Mouse (Mus musculus) C2C12 (cell line): ENCODE results near the gene Plk5. TPM values are rescaled to one million over a fixed set of nuclear protein-coding genes. Genes with fewer than 3 reads are reported as not detected.
A peak's percentile ranks its signal among the peaks of the same experiment; 100 is the strongest.

Source experiments
- H3K27me3 ChIP-seq: one replicate; pipeline ENCODE4 v1.6.1; 2011; ENCODE audit not compliant: control insufficient read depth, insufficient read depth, insufficient read length
- H3K36me3 ChIP-seq: one replicate; pipeline ENCODE4 v1.6.1; 2011; ENCODE audit not compliant: control insufficient read depth, insufficient read depth
- H3K4me3 ChIP-seq: one replicate; pipeline ENCODE4 v1.5.1; 2011; ENCODE audit warnings: mild to moderate bottlenecking, control low read depth; ENCODE audit not compliant: poor library complexity, insufficient read depth, severe bottlenecking
- H3K79me2 ChIP-seq: one replicate; pipeline ENCODE4 v1.6.1; 2011; ENCODE audit not compliant: control insufficient read depth, insufficient read depth
- H3K79me3 ChIP-seq: one replicate; pipeline ENCODE4 v1.6.1; 2011; ENCODE audit warnings: low read depth, control low read depth
- H3ac ChIP-seq: one replicate; pipeline ENCODE3; 2011; ENCODE audit warnings: low read depth; ENCODE audit not compliant: control insufficient read depth, insufficient read length
- CEBPB ChIP-seq: IDR thresholded peaks from one replicate; pipeline ENCODE4 v1.6.1; 2011; ENCODE audit warnings: low read depth, mild to moderate bottlenecking, control low read depth, moderate library complexity
- CTCF ChIP-seq: IDR thresholded peaks from one replicate; pipeline ENCODE4 v1.5.1; 2011; ENCODE audit not compliant: control insufficient read depth, insufficient read depth, insufficient read length
- FOSL1 ChIP-seq: IDR thresholded peaks from one replicate; pipeline ENCODE4 v1.8.0; 2011; ENCODE audit warnings: mild to moderate bottlenecking, low read length; ENCODE audit not compliant: poor library complexity, insufficient read depth, severe bottlenecking
- MAX ChIP-seq: IDR thresholded peaks from one replicate; pipeline ENCODE4 v1.6.1; 2011; ENCODE audit warnings: mild to moderate bottlenecking, control low read depth
- MYOD1 ChIP-seq: IDR thresholded peaks from one replicate; pipeline ENCODE4 v1.6.1; 2011; ENCODE audit warnings: low read depth; ENCODE audit not compliant: control insufficient read depth, insufficient read length
- MYOG ChIP-seq: IDR thresholded peaks from one replicate; pipeline ENCODE4 v1.6.1; 2011; ENCODE audit not compliant: control insufficient read depth, insufficient read length; ENCODE audit errors: extremely low read depth
- USF1 ChIP-seq: IDR thresholded peaks from one replicate; pipeline ENCODE4 v1.6.1; 2011; ENCODE audit warnings: low read depth, mild to moderate bottlenecking, control low read depth, moderate library complexity
- polyA plus RNA-seq: library from polyadenylated mRNA; unstranded; fragments of >200 nt; fragmentation: generic; extraction: Trizol; gene quantifications from one replicate; pipeline ENCODE4 v1.2.1, GENCODE M21; 2012; ENCODE audit warnings: missing spikeins

Gene Plk5
- polyA plus RNA-seq, 1 experiment = not detected

DNA sequence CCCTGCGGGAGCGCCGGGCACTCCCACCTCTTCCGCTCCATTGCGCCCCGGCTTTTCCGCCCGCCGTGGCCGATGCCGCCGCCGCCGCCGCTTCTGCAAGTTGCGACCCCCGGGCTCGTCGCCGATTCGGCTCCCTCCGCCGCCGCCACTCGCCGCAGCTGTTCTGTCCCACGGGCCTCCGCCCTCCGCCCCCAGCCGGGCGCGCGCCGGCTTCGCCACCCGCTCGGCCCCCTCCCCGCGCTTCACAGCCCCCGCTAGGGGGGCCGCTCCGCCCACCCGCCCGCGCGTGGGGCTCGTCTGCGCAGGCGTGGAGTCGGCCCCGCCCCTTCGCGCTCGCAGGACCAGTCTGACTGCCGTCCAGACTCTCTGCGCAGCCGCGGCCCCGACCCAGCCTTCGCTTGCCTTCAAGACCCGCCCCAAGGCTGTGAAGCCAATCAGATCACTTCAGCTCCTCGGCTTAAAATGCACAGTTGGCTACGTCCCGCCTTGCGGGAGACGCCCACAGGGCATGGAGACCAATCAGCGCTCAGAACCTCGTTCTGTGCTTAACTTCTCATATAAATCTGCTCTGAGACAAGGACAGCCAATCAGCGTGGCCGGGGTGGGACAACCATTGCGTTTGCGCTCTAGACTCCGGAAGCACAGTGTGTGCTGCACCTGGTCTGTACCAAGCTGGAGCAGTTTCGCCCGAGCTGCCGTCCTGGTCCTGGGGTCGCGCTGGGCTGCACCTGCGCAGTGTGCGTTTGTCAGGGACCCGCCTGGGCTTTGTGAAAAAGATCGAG is 43.1 kb downstream of the Plk5 start, which contains the start of gene Mbd3:
Gene Mbd3 (minus strand): TSS at position 360 of the 782 bp plus-strand sequence.
- Histone ChIP-seq H3K4me3 (peak within 1 kb of the TSS; percentile 65), H3K36me3 (peaks cover 62% of the 10 kb centered on the region), H3ac (peak within 1 kb of the TSS; percentile 76), H3K79me3 (peaks cover 37% of the 10 kb centered on the region), H3K79me2 (peaks cover 54% of the 10 kb centered on the region), H3K27me3 (no peaks in the 10 kb centered on the region)
- TF ChIP-seq MYOD1 = peak; percentile 16
- TF ChIP-seq USF1 = no peak

DNA sequence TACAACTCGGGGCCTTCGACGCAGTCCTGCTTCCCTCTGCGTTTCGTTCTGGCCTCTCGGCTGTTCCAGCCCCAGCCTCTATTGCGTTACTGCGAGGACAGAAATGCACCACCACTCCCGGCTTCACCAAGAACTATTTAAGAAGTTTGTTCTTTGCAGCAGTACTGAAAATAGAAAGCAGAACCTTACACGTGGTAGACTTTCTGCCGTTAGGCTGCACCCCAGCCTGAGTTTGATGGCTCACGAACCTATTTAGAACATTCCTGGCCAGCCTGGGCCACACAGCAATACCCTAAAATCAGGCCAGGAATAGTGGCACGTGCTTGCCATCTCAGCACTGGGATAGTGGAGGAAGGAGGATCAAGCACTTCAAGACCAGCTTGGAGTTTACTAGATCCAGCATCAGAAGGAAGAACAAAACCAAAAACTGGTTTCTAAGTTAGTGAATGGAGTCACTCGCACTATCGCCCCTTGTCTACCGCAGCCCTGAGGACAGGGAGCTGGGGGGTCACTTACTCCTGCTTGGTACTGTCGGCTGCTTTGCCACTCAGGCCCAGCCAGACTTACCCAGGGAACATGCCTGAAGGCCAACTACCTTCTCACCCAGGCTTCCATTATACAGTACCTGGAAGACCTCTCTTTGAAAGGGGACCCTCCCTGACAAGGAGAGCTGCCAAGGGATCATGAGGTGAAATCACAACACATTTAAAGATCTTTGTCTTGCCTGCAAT is 43.9 kb downstream of the Plk5 start:
- Histone ChIP-seq H3K79me2 (peaks cover 55% of the 10 kb centered on the region), H3K27me3 (no peaks in the 10 kb centered on the region), H3K36me3 (peaks cover 54% of the 10 kb centered on the region), H3K79me3 (peaks cover 45% of the 10 kb centered on the region), H3ac (peak overlapping the region; percentile 58), H3K4me3 (peak overlapping the region; percentile 41)
- TF ChIP-seq CTCF (no peak), USF1 (no peak), CEBPB (no peak), MYOD1 (no peak), MAX (no peak), MYOG (no peak), FOSL1 (no peak)

DNA sequence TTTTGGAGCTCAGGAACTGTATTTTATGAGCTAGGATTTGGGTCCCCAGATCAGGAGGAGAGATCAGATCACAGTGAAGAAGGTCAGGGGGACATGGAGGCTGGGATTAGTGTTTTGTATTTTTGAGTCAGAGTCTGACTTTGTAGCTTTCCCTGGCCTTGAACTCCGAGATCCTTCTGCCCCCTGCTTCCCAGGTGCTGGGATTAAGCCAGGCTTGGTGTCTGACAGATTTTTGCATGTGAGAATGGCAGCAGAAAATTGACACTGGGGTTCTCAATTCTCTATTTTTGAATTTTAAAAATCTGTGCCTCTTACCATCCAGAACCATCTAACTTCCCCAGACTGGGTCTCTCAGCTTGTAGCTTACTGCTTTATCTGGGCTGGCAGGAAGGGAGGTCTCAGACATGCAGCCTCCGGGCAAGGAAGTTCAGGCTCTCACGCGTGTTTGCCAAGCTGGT is 44.5 kb downstream of the Plk5 start:
- H3K27me3 ChIP-seq = no peaks in the 10 kb centered on the region
- no peak overlapping the region for H3K4me3 ChIP-seq
- H3ac ChIP-seq = peak overlapping the region; percentile 58
- peaks cover 48% of the 10 kb centered on the region for H3K36me3 ChIP-seq
- TF ChIP-seq CEBPB (no peak), MAX (no peak), CTCF (no peak), MYOD1 (no peak), FOSL1 (no peak), MYOG (no peak), USF1 (no peak)
- peaks cover 48% of the 10 kb centered on the region for H3K79me3 ChIP-seq
- peaks cover 55% of the 10 kb centered on the region for H3K79me2 ChIP-seq

DNA sequence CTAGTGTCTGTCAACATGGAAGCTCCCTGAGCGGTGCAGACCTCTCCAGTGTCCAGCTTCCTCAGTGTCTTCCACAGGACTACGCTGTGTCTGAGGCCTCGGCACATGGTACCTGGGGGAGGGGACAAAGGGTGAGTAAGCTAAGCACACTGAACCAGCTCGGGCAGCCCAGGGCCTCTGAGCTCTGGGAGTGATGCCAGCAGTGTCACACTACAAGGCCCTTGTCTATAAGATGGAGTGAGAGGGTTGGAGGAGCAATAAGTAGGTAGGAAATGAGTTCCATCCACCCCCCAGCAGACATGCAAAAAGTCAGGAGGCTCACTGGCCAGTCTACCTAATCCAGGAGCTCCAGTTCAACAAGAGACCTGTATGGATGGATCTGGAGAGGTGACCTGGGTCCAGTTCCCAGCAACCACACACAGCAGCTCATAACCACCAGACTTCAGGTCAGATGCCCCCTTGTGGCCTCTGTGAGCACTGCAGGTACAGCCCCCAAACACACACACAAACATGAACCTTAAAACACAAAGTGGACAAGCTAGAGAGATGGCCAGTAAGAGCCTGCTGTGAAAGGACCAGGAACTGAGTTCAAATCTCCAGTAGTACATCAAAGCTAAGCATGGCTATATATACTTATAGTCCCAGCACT is 46.9 kb downstream of the Plk5 start:
- Histone ChIP-seq H3ac (no peak overlapping the region), H3K36me3 (peaks cover 30% of the 10 kb centered on the region), H3K79me2 (peaks cover 40% of the 10 kb centered on the region), H3K27me3 (no peaks in the 10 kb centered on the region), H3K4me3 (no peak overlapping the region), H3K79me3 (peaks cover 33% of the 10 kb centered on the region)
- TF ChIP-seq CEBPB (no peak), CTCF (peak; percentile 56)

DNA sequence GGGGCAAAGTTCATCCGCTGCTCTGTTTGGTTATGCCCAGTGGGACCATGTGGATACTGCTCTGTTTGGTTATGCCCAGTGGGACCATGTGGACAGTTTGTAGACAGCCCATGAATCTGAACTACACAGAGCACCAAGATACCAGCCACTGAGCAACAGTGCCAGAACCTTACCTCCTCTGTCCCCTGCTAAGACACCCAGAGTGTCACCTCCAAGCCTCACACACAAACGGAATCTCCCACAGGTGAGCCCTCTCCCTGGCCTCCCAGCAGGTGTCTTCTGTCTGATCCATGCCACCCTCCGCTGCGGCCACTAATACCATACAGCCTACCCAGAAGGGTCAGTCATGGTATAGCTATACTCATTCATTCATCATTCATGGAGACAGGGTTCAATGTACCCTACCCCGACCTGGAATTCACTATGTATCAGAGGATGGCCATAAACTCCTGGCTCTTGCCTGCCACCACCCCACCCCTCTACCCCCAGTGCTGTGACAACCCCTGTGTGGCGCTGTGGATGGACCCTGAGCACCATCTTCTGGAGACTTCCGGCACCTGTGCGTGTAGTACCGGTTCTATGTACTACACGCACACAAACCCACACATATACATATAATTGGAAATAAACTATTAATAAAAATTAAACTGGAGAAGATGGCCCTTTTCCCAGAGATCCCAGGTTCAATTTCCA is 49.4 kb downstream of the Plk5 start:
- H3K79me2 ChIP-seq = peaks cover 35% of the 10 kb centered on the region
- H3ac ChIP-seq = peak overlapping the region; percentile 94
- no peaks in the 10 kb centered on the region for H3K27me3 ChIP-seq
- H3K36me3 ChIP-seq = peaks cover 40% of the 10 kb centered on the region
- no peak for TF ChIP-seq MYOD1
- TF ChIP-seq CTCF = no peak
- TF ChIP-seq CEBPB = no peak
- no peak for TF ChIP-seq FOSL1
- TF ChIP-seq USF1 = no peak
- TF ChIP-seq MAX = no peak
- no peak for TF ChIP-seq MYOG
- H3K4me3 ChIP-seq = peak overlapping the region; percentile 71
- peaks cover 29% of the 10 kb centered on the region for H3K79me3 ChIP-seq
